Mouse (Mus musculus) MEL (cell line): ENCODE results near the gene March10. TPM values are rescaled to one million over a fixed set of nuclear protein-coding genes. Genes with fewer than 3 reads are reported as not detected.

Experiments used
- DNase-seq: peaks from one replicate; pipeline ENCODE4 v3.0.0; 2011; ENCODE audit warnings: low read depth, low spot score
- H3K27ac ChIP-seq: 2 replicates; pipeline ENCODE4 v1.5.1; 2012; ENCODE audit warnings: low read depth, mild to moderate bottlenecking, control low read depth, low read length, moderate library complexity; ENCODE audit not compliant: control insufficient read depth
- H3K27me3 ChIP-seq, 2 experiments: fragments of 150-350 bp in 1 of 2; sonication (generic) in 1 of 2; 2 replicates each; pipeline ENCODE4 v1.6.1; 2012; ENCODE audit warnings: low read length in 2 of 2, mild to moderate bottlenecking in 2 of 2, improper control_type of control experiment in 1 of 2, moderate library complexity in 1 of 2; ENCODE audit not compliant: insufficient read depth in 2 of 2, control insufficient read depth in 1 of 2
- H3K36me3 ChIP-seq, 2 experiments: 2 replicates each; pipeline ENCODE4 v1.6.1; 2012 to 2014; ENCODE audit warnings: low read length in 2 of 2, improper control_type of control experiment in 1 of 2, inconsistent platforms in 1 of 2, mild to moderate bottlenecking in 1 of 2; ENCODE audit not compliant: insufficient read depth in 2 of 2, control insufficient read depth in 1 of 2
- H3K4me1 ChIP-seq, 2 experiments: fragments of 150-350 bp in 1 of 2; sonication (generic) in 1 of 2; 2 replicates each; pipeline ENCODE4 v1.6.1; 2012; ENCODE audit warnings: low read length in 2 of 2, improper control_type of control experiment in 1 of 2, mild to moderate bottlenecking in 1 of 2; ENCODE audit not compliant: insufficient read depth in 2 of 2, control insufficient read depth in 1 of 2
- H3K4me3 ChIP-seq, 2 experiments: fragments of 150-350 bp in 1 of 2; sonication (generic) in 1 of 2; 2 replicates each; pipeline ENCODE4 v1.5.1; 2012; ENCODE audit warnings: low read depth in 2 of 2, low read length in 2 of 2, mild to moderate bottlenecking in 2 of 2, moderate library complexity in 2 of 2, control low read depth in 1 of 2, improper control_type of control experiment in 1 of 2; ENCODE audit not compliant: control insufficient read depth in 1 of 2, insufficient read depth in 1 of 2
- H3K79me2 ChIP-seq: 2 replicates; pipeline ENCODE4 v1.6.1; 2012; ENCODE audit warnings: mild to moderate bottlenecking, low read length, moderate library complexity; ENCODE audit not compliant: control insufficient read depth, poor library complexity, insufficient read depth
- H3K9ac ChIP-seq: 2 replicates; pipeline ENCODE4 v1.6.1; 2012; ENCODE audit warnings: low read depth, mild to moderate bottlenecking, control low read depth, low read length, moderate library complexity; ENCODE audit not compliant: control insufficient read depth, poor library complexity, severe bottlenecking
- H3K9me3 ChIP-seq: fragments of 150-350 bp; sonication (generic); replicated peaks from 2 replicates; pipeline ENCODE4 v1.6.1; 2012; ENCODE audit warnings: mild to moderate bottlenecking, low read length, improper control_type of control experiment, moderate library complexity; ENCODE audit not compliant: insufficient read depth
- BHLHE40 ChIP-seq: IDR thresholded peaks from 2 replicates; pipeline ENCODE4 v1.6.1; 2012; ENCODE audit warnings: low read depth, mild to moderate bottlenecking, inconsistent platforms, low read length, improper control_type of control experiment, borderline replicate concordance
- E2F4 ChIP-seq: IDR thresholded peaks from 2 replicates; pipeline ENCODE4 v1.6.1; 2011; ENCODE audit warnings: low read depth, low read length, improper control_type of control experiment, borderline replicate concordance
- ELF1 ChIP-seq: IDR thresholded peaks from 2 replicates; pipeline ENCODE4 v1.6.1; 2014; ENCODE audit warnings: low read depth, mild to moderate bottlenecking, inconsistent platforms, low read length, improper control_type of control experiment, moderate library complexity
- GATA1 ChIP-seq: IDR thresholded peaks from 2 replicates; pipeline ENCODE4 v1.6.1; 2011; ENCODE audit warnings: low read depth, low read length, improper control_type of control experiment
- HCFC1 ChIP-seq: IDR thresholded peaks from 2 replicates; pipeline ENCODE4 v1.6.1; 2012; ENCODE audit warnings: low read depth, mild to moderate bottlenecking, inconsistent platforms, low read length, improper control_type of control experiment, moderate library complexity
- JUND ChIP-seq: IDR thresholded peaks from 2 replicates; pipeline ENCODE4 v1.6.1; 2011; ENCODE audit warnings: low read depth, mild to moderate bottlenecking, improper control_type of control experiment, low read length
- KAT2A ChIP-seq: conservative IDR thresholded peaks from 2 replicates; pipeline ENCODE4 v1.6.1; 2012; ENCODE audit warnings: low read depth, low read length, improper control_type of control experiment, inconsistent platforms
- MAFK ChIP-seq: IDR thresholded peaks from 2 replicates; pipeline ENCODE4 v1.6.1; 2011; ENCODE audit warnings: low read depth, mild to moderate bottlenecking, low read length, improper control_type of control experiment, borderline replicate concordance
- MAX ChIP-seq: IDR thresholded peaks from 2 replicates; pipeline ENCODE4 v1.6.1; 2011; ENCODE audit warnings: low read length, improper control_type of control experiment
- MAZ ChIP-seq: IDR thresholded peaks from 2 replicates; pipeline ENCODE4 v1.6.1; 2012; ENCODE audit warnings: low read depth, mild to moderate bottlenecking, inconsistent platforms, low read length, improper control_type of control experiment
- MYB ChIP-seq: IDR thresholded peaks from 2 replicates; pipeline ENCODE4 v1.6.1; 2011; ENCODE audit warnings: mild to moderate bottlenecking, low read depth, low read length, improper control_type of control experiment
- MYC ChIP-seq: IDR thresholded peaks from 2 replicates; pipeline ENCODE4 v1.6.1; 2011; ENCODE audit warnings: low read depth, mild to moderate bottlenecking, low read length, improper control_type of control experiment, moderate library complexity
- NELFE ChIP-seq: IDR thresholded peaks from 2 replicates; pipeline ENCODE4 v1.6.1; 2011; ENCODE audit warnings: low read depth, low read length, improper control_type of control experiment
- POLR2AphosphoS2 ChIP-seq: IDR thresholded peaks from 2 replicates; pipeline ENCODE4 v1.6.1; 2011; ENCODE audit warnings: low read length, improper control_type of control experiment
- POLR2AphosphoS5 ChIP-seq: IDR thresholded peaks from 2 replicates; pipeline ENCODE4 v1.6.1; 2012; ENCODE audit warnings: low read depth, borderline replicate concordance, mild to moderate bottlenecking, inconsistent platforms, low read length, moderate library complexity, mixed read lengths
- TAL1 ChIP-seq: IDR thresholded peaks from 2 replicates; pipeline ENCODE4 v1.6.1; 2012; ENCODE audit warnings: mild to moderate bottlenecking, inconsistent platforms, low read length, moderate library complexity, mixed read lengths
- TCF12 ChIP-seq: IDR thresholded peaks from 2 replicates; pipeline ENCODE4 v1.6.1; 2014; ENCODE audit warnings: low read depth, mild to moderate bottlenecking, inconsistent platforms, low read length, improper control_type of control experiment, moderate library complexity
- UBTF ChIP-seq: IDR thresholded peaks from 2 replicates; pipeline ENCODE4 v1.6.1; 2012; ENCODE audit warnings: low read depth, mild to moderate bottlenecking, inconsistent platforms, low read length, improper control_type of control experiment, moderate library complexity, borderline replicate concordance; ENCODE audit not compliant: insufficient read depth
- USF2 ChIP-seq, 2 experiments: IDR thresholded peaks; 2 replicates each; pipeline ENCODE4 v1.6.1; 2011 to 2012; ENCODE audit warnings: improper control_type of control experiment in 2 of 2, low read length in 2 of 2, borderline replicate concordance in 1 of 2, inconsistent platforms in 1 of 2, low read depth in 1 of 2, mild to moderate bottlenecking in 1 of 2; ENCODE audit not compliant: insufficient read depth in 1 of 2
- ZC3H11A ChIP-seq: IDR thresholded peaks from 2 replicates; pipeline ENCODE4 v1.6.1; 2012; ENCODE audit warnings: low read depth, mild to moderate bottlenecking, inconsistent platforms, low read length, improper control_type of control experiment
- ZKSCAN1 ChIP-seq: IDR thresholded peaks from 2 replicates; pipeline ENCODE4 v1.6.1; 2012; ENCODE audit warnings: low read depth, mild to moderate bottlenecking, inconsistent platforms, low read length, improper control_type of control experiment, moderate library complexity
- ZNF384 ChIP-seq: IDR thresholded peaks from 2 replicates; pipeline ENCODE4 v1.6.1; 2012; ENCODE audit warnings: low read depth, mild to moderate bottlenecking, inconsistent platforms, low read length, improper control_type of control experiment
- polyA plus RNA-seq, 2 experiments: library from polyadenylated mRNA; stranded (reverse) in 1 of 2; unstranded in 1 of 2; fragments of >175 nt in 1 of 2; fragments of >200 nt in 1 of 2; gene quantifications; 2 replicates each; pipeline versions ENCODE4 v1.2.1 to v1.2.4; 2012; ENCODE audit warnings: low replicate concordance in 2 of 2, low read depth in 1 of 2; ENCODE audit not compliant: insufficient read length in 2 of 2, insufficient read depth in 1 of 2, missing spikeins in 1 of 2
- total RNA-seq: library from RNA; depleted of rRNA; stranded (reverse); fragments of 300-350 nt; gene quantifications from 2 replicates; pipeline ENCODE4 v1.2.3, GENCODE M21; 2012

The March10 gene
- total and polyA plus RNA-seq, 3 experiments = not detected

- peaks cover 0 to 6% of the 10 kb centered on the region in 2 experiments; a peak in 2 of 4 replicates for H3K27me3 ChIP-seq
- H3K9me3 ChIP-seq = no peaks in the 10 kb centered on the region
- H3K9ac ChIP-seq = no peak overlapping the region
- no peaks in the 10 kb centered on the region for H3K79me2 ChIP-seq
- H3K4me3 ChIP-seq = no peak overlapping the region
- no peaks in the 10 kb centered on the region for H3K36me3 ChIP-seq
- no peak overlapping the region for H3K27ac ChIP-seq
- DNase-seq = no peak
- H3K4me1 ChIP-seq = no peaks in the 10 kb centered on the region
- TF ChIP-seq ZNF384 (no peak), HCFC1 (no peak), ELF1 (no peak), TCF12 (no peak), USF2 (IDR thresholded peaks at IDR 0.05; ENCODE audit: borderline replicate concordance in 1 of 2, insufficient read depth in 1 of 2, low read depth in 1 of 2, low read length in 2 of 2) (no peak), MAX (no peak), POLR2AphosphoS5 (no peak), JUND (no peak), MAZ (no peak), E2F4 (no peak), ZKSCAN1 (no peak), MYB (no peak), ZC3H11A (no peak), BHLHE40 (no peak), KAT2A (no peak), TAL1 (no peak), GATA1 (no peak), UBTF (no peak), NELFE (no peak), POLR2AphosphoS2 (no peak)
Observed at GRCm38 (mm10) chr11:105445741-105446140, 10.8 kb downstream of the March10 start.

- no peak overlapping the region for H3K4me3 ChIP-seq
- DNase-seq = no peak
- H3K4me1 ChIP-seq = no peaks in the 10 kb centered on the region
- no peak for TF ChIP-seq ZKSCAN1
- TF ChIP-seq UBTF = no peak
- no peak for TF ChIP-seq MYC
- TF ChIP-seq GATA1 = no peak
- TF ChIP-seq POLR2AphosphoS2 = no peak
- no peak for TF ChIP-seq MAFK
- TF ChIP-seq E2F4 = no peak
- no peak for TF ChIP-seq ZNF384
- peaks cover 0 to 8% of the 10 kb centered on the region in 2 experiments; a peak in 2 of 4 replicates for H3K27me3 ChIP-seq
- no peaks in the 10 kb centered on the region for H3K79me2 ChIP-seq
- no peak overlapping the region for H3K9ac ChIP-seq
- H3K27ac ChIP-seq = no peak overlapping the region
- H3K36me3 ChIP-seq = no peaks in the 10 kb centered on the region
- no peaks in the 10 kb centered on the region for H3K9me3 ChIP-seq
Observed at GRCm38 (mm10) chr11:105444929-105445328, 11.6 kb downstream of the March10 start.
